9 mouse cellular contexts compared by ENCODE assay signal in the genomic region with DNA sequence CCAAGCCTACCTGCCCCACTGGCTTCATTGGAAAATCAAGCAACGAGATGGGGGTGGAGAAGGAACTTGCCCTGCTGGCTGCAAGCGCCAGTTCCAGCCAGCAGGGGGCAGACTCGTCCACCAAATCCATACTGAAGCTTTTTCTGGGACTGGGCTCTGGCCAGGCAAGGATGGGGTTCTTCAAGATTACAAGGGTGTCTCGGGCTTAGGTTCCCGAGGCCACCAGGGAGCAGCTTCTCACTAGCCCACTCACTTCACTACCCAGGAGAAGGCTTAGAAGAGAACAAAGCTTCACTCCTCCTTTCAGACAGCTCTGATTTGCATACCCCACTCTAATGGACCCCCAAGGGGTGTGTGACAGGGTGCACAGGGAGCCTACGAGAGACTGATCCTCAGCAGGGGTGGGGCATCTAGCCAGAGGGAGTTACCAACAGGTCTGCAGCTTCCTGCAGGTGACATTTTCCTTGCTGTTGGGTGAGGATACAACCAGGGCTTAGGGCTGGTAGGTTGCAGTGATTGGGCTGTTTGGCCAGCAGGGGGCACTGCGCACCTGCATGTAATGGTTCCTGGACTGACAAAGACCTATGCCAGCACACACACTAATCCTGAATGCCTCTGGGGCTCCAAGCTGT. TPM values are rescaled to one million over a fixed set of nuclear protein-coding genes. Genes with fewer than 3 reads are reported as not detected.
DNase-seq lines count a peak whose midpoint lies in the region; ATAC-seq and TF ChIP-seq lines count a peak whose summit lies in the region.
"Had no signal": no experiment of that assay in that cellular context is flagged by ENCODE, and none has a peak within 500 bp of the region (broad histone marks: within the 10 kb centered on the region; RNA-seq: fewer than 3 reads in every experiment).

No protein-coding gene starts in this region.

- H3K27ac ChIP-seq in ES-Bruce4 (ENCODE audit: insufficient read depth, low read length), result no peak overlapping the region
- H3K27ac ChIP-seq in forebrain, embryonic 13.5 days, result no peak overlapping the region
- no peak overlapping the region for H3K27ac ChIP-seq in liver, embryonic 16.5 days (ENCODE audit: low read length)
- H3K27ac ChIP-seq in neural tube, embryonic 14.5 days (ENCODE audit: low read depth, low read length), result no peak overlapping the region; the same call in 1 of the 2 replicates

- TF ChIP-seq EP300 in ES-Bruce4 (IDR thresholded peaks at IDR 0.05; ENCODE audit: insufficient read depth, low read depth, low read length), result 0 out of 2 replicates have a peak, but pooled peaks have one; percentile 27

- peak; percentile 94 for ATAC-seq in forebrain, embryonic 13.5 days
- ATAC-seq in liver, embryonic 16.5 days (ENCODE audit: low read depth), result peak; percentile 59
- ATAC-seq in neural tube, embryonic 14.5 days (ENCODE audit: low read depth), result peak; percentile 86

- TF ChIP-seq POLR2A in ES-Bruce4 (IDR thresholded peaks at IDR 0.05; ENCODE audit: insufficient read depth, low read length), result no peak

- intact Hi-C loops in heart, postnatal 14 days (cut with DNase I), result loop anchor here (1.0 to 10.0 kb wide), 6 partner anchors 73 to 311 kb away; no protein-coding TSS in a partner anchor

- DNase-seq in c-Kit-positive CD71-positive TER-119-positive erythroid progenitor cells, embryonic 14.5 days (ENCODE audit: low spot score), result peak; percentile 78
- DNase-seq in heart, postnatal 14 days, result peak; percentile 85 to 90
- DNase-seq in large intestine, adult 2 months (ENCODE audit: low read depth, low spot score), result peak; percentile 40
- DNase-seq in testis, postnatal 10 days (ENCODE audit: low spot score), result peak; percentile 93

- H3K27me3 ChIP-seq in ES-Bruce4 (ENCODE audit: control insufficient read depth, insufficient read depth, low read length, poor library complexity, severe bottlenecking), result no peaks in the 10 kb centered on the region
- H3K27me3 ChIP-seq in forebrain, embryonic 13.5 days, result peaks cover 80% of the 10 kb centered on the region
- peaks cover 61% of the 10 kb centered on the region for H3K27me3 ChIP-seq in liver, embryonic 16.5 days (ENCODE audit: control insufficient read depth, insufficient read depth, low read depth, low read length)
- H3K27me3 ChIP-seq in neural tube, embryonic 14.5 days (ENCODE audit: control insufficient read depth, insufficient read depth, low read length), result peaks cover 15% of the 10 kb centered on the region

- H3K36me3 ChIP-seq in ES-Bruce4 (ENCODE audit: control insufficient read depth, insufficient read depth, low read length, poor library complexity, severe bottlenecking), result no peaks in the 10 kb centered on the region
- H3K36me3 ChIP-seq in forebrain, embryonic 13.5 days (ENCODE audit: poor library complexity, severe bottlenecking), result no peaks in the 10 kb centered on the region
- H3K36me3 ChIP-seq in liver, embryonic 16.5 days (ENCODE audit: control insufficient read depth, insufficient read depth), result no peaks in the 10 kb centered on the region
- H3K36me3 ChIP-seq in neural tube, embryonic 14.5 days (ENCODE audit: control insufficient read depth, insufficient read depth, low read length), result no peaks in the 10 kb centered on the region

- TF ChIP-seq CTCF in ES-Bruce4 (IDR thresholded peaks at IDR 0.05; ENCODE audit: low read depth, low read length), result peak; percentile 97

- under 1% methylated on average over 7 of the region's 7 CpGs for WGBS in forebrain, embryonic 13.5 days
- under 1% methylated on average over 7 of the region's 7 CpGs for WGBS in large intestine, adult 2 months
- 0% methylated on average over 7 of the region's 7 CpGs for WGBS in liver, embryonic 16.5 days (ENCODE audit: insufficient replicate concordance)
- WGBS in neural tube, embryonic 14.5 days, result 1% methylated on average over 7 of the region's 7 CpGs

- no peak overlapping the region for H3K4me3 ChIP-seq in ES-Bruce4 (ENCODE audit: low read depth, low read length)
- no peak overlapping the region for H3K4me3 ChIP-seq in forebrain, embryonic 13.5 days
- H3K4me3 ChIP-seq in liver, embryonic 16.5 days (ENCODE audit: low read depth, low read length), result no peak overlapping the region
- H3K4me3 ChIP-seq in neural tube, embryonic 14.5 days (ENCODE audit: low read depth, low read length), result no peak overlapping the region
- H3K4me3 ChIP-seq: megakaryocyte, embryonic 14.5 days had no signal

- H3K9ac ChIP-seq in ES-Bruce4 (ENCODE audit: low read depth, poor library complexity, severe bottlenecking), result no peak overlapping the region
- H3K9ac ChIP-seq in forebrain, embryonic 13.5 days, result no peak overlapping the region
- no peak overlapping the region for H3K9ac ChIP-seq in liver, embryonic 16.5 days (ENCODE audit: low read depth, low read length)
- peak overlapping the region; percentile 25; the same call in 1 of the 2 replicates for H3K9ac ChIP-seq in neural tube, embryonic 14.5 days (replicated peaks; ENCODE audit: low read depth, low read length)

- H3K4me1 ChIP-seq in ES-Bruce4 (ENCODE audit: control insufficient read depth, insufficient read depth, low read length), result peaks cover 4% of the 10 kb centered on the region
- H3K4me1 ChIP-seq in forebrain, embryonic 13.5 days, result peaks cover 22% of the 10 kb centered on the region
- H3K4me1 ChIP-seq in liver, embryonic 16.5 days (ENCODE audit: control insufficient read depth, low read depth, low read length), result no peaks in the 10 kb centered on the region; the same call in 1 of the 2 replicates
- 0 out of 2 replicates have a peak, but pooled peaks cover 2% of the 10 kb centered on the region for H3K4me1 ChIP-seq in neural tube, embryonic 14.5 days (ENCODE audit: control insufficient read depth, insufficient read depth, low read length)

- peak overlapping the region; percentile 27; the same call in 1 of the 2 replicates for H3K4me2 ChIP-seq in forebrain, embryonic 13.5 days
- no peak overlapping the region for H3K4me2 ChIP-seq in liver, embryonic 16.5 days (ENCODE audit: low read depth, low read length)
- H3K4me2 ChIP-seq in neural tube, embryonic 14.5 days (ENCODE audit: low read depth, low read length), result no peak overlapping the region

- H3K9me3 ChIP-seq in ES-Bruce4 (replicated peaks; ENCODE audit: control insufficient read depth, insufficient read depth, low read length, poor library complexity, severe bottlenecking), result no peaks in the 10 kb centered on the region
- no peaks in the 10 kb centered on the region for H3K9me3 ChIP-seq in forebrain, embryonic 13.5 days (replicated peaks)
- H3K9me3 ChIP-seq in liver, embryonic 16.5 days (replicated peaks; ENCODE audit: control insufficient read depth, low read length), result no peaks in the 10 kb centered on the region
- H3K9me3 ChIP-seq in neural tube, embryonic 14.5 days (ENCODE audit: control insufficient read depth, low read length), result no peaks in the 10 kb centered on the region

RNA-seq across cellular contexts. Expression of a gene that starts 5.0 kb away (rescaled TPM):
- polyA plus RNA-seq in ES-Bruce4 (2011; ENCODE audit: insufficient read depth, insufficient read length, low read depth, missing spikeins), result 0.32 and 0.42 TPM in 2 replicates
- polyA plus RNA-seq in forebrain, embryonic 13.5 days (2015; fragmentation: Nextera tagmentation; extraction: Ambion mirVana), result not detected in 2 replicates
- total RNA-seq in heart, postnatal 14 days (2021), result not detected
- polyA plus RNA-seq in large intestine, adult 2 months (2012; rRNA removed), result not detected in 2 replicates
- not detected in 2 replicates for polyA plus RNA-seq in liver, embryonic 16.5 days (2015; fragmentation: Nextera tagmentation; extraction: Ambion mirVana)
- 1.4 and 1.6 TPM in 2 replicates for polyA plus RNA-seq in neural tube, embryonic 14.5 days (2014; fragmentation: Nextera tagmentation; extraction: Ambion mirVana)

RNA-seq across cellular contexts. Expression of a gene that starts 5.6 kb away (rescaled TPM):
- not detected in 2 replicates for polyA plus RNA-seq in ES-Bruce4 (2011; ENCODE audit: insufficient read depth, insufficient read length, low read depth, missing spikeins)
- polyA plus RNA-seq in forebrain, embryonic 13.5 days (2015; fragmentation: Nextera tagmentation; extraction: Ambion mirVana), result 0.14 and 0.25 TPM in 2 replicates
- 1 to 10 TPM in 1 of 2 experiments, under 1 TPM in 1; 0.63 to 1.2 TPM for total RNA-seq in heart, postnatal 14 days (2021)
- polyA plus RNA-seq in large intestine, adult 2 months (2012; rRNA removed), result 0.05 TPM in 2 replicates
- 0.07 TPM in 1 of 2 replicates, not detected in the other for polyA plus RNA-seq in liver, embryonic 16.5 days (2015; fragmentation: Nextera tagmentation; extraction: Ambion mirVana)
- polyA plus RNA-seq in neural tube, embryonic 14.5 days (2014; fragmentation: Nextera tagmentation; extraction: Ambion mirVana), result 1.4 and 2.1 TPM in 2 replicates

RNA-seq across cellular contexts. Expression of a gene that starts 17.3 kb away (rescaled TPM):
- polyA plus RNA-seq in ES-Bruce4 (2011; ENCODE audit: insufficient read depth, insufficient read length, low read depth, missing spikeins), result not detected in 2 replicates
- not detected in 2 replicates for polyA plus RNA-seq in forebrain, embryonic 13.5 days (2015; fragmentation: Nextera tagmentation; extraction: Ambion mirVana)
- not detected for total RNA-seq in heart, postnatal 14 days (2021)
- polyA plus RNA-seq in large intestine, adult 2 months (2012; rRNA removed), result not detected in 2 replicates
- polyA plus RNA-seq in liver, embryonic 16.5 days (2015; fragmentation: Nextera tagmentation; extraction: Ambion mirVana), result not detected in 2 replicates
- not detected in 2 replicates for polyA plus RNA-seq in neural tube, embryonic 14.5 days (2014; fragmentation: Nextera tagmentation; extraction: Ambion mirVana)

RNA-seq across cellular contexts. Expression of a gene that starts 55.3 kb away (rescaled TPM):
- polyA plus RNA-seq in ES-Bruce4 (2011; ENCODE audit: insufficient read depth, insufficient read length, low read depth, missing spikeins), result 122 and 134 TPM in 2 replicates
- polyA plus RNA-seq in forebrain, embryonic 13.5 days (2015; fragmentation: Nextera tagmentation; extraction: Ambion mirVana), result 182 and 189 TPM in 2 replicates
- 10 to 100 TPM in 1 of 2 experiments, 1 to 10 TPM in 1; 8.6 to 12.2 TPM for total RNA-seq in heart, postnatal 14 days (2021)
- 35.9 and 36.0 TPM in 2 replicates for polyA plus RNA-seq in large intestine, adult 2 months (2012; rRNA removed)
- 63.1 and 68.1 TPM in 2 replicates for polyA plus RNA-seq in liver, embryonic 16.5 days (2015; fragmentation: Nextera tagmentation; extraction: Ambion mirVana)
- 45.9 and 65.6 TPM in 2 replicates for polyA plus RNA-seq in neural tube, embryonic 14.5 days (2014; fragmentation: Nextera tagmentation; extraction: Ambion mirVana)

Comparison
In these comparisons a context has a peak if more than half of its experiments do, and no peak if none do; other contexts are left out.
1. DNase-seq: peak in every context shown above with its lines; median percentile 93 in testis, postnatal 10 days; 88 in heart, postnatal 14 days; 78 in c-Kit-positive CD71-positive TER-119-positive erythroid progenitor cells, embryonic 14.5 days; 40 in large intestine, adult 2 months.